Mouse (Mus musculus) lung, embryonic 14.5 days (tissue): ENCODE measurements at regions not wholly inside any gene's neighbourhood (a gene's known extent, or its start where the extent isn't known, plus 50 kb on each side); places are given as distances from the start of the nearest gene placed in this dataset.

Experiments
- ATAC-seq: fragments of 200-750 bp; cut with Nextera tagmentation; 2 replicates; pipeline ENCODE4 v1.8.0; 2017; ENCODE audit warnings: mild to moderate bottlenecking, moderate TSS enrichment, moderate library complexity; ENCODE audit not compliant: insufficient read depth
- DNase-seq: peaks from one replicate; pipeline ENCODE4 v3.0.0-alpha.2; 2015
- H3K27ac ChIP-seq: fragments of 300-500 bp; sonication (generic); 2 replicates; pipeline ENCODE4 v1.5.1; 2014; ENCODE audit warnings: low read depth, mild to moderate bottlenecking, moderate library complexity
- H3K27me3 ChIP-seq: fragments of 300-500 bp; sonication (generic); 2 replicates; pipeline ENCODE4 v1.6.1; 2014; ENCODE audit warnings: low read length, control low read depth; ENCODE audit not compliant: insufficient read depth
- H3K36me3 ChIP-seq: fragments of 300-500 bp; sonication (generic); 2 replicates; pipeline ENCODE4 v1.6.1; 2014; ENCODE audit warnings: control low read depth; ENCODE audit not compliant: insufficient read depth
- H3K4me1 ChIP-seq: fragments of 300-500 bp; sonication (generic); 2 replicates; pipeline ENCODE4 v1.6.1; 2014; ENCODE audit warnings: antibody characterized with exemption, control low read depth; ENCODE audit not compliant: insufficient read depth
- H3K4me2 ChIP-seq: fragments of 300-500 bp; sonication (generic); 2 replicates; pipeline ENCODE4 v1.6.1; 2014; ENCODE audit warnings: mild to moderate bottlenecking
- H3K4me3 ChIP-seq: fragments of 300-500 bp; sonication (generic); 2 replicates; pipeline ENCODE4 v1.5.1; 2014; ENCODE audit warnings: low read depth, low read length
- H3K9ac ChIP-seq: fragments of 300-500 bp; sonication (generic); 2 replicates; pipeline ENCODE4 v1.6.1; 2014
- H3K9me3 ChIP-seq: fragments of 300-500 bp; sonication (generic); 2 replicates; pipeline ENCODE4 v1.6.1; 2016; ENCODE audit warnings: low read depth, low read length, control low read depth
- CTCF ChIP-seq: IDR thresholded peaks from 2 replicates; pipeline ENCODE4 v1.5.1; 2016; ENCODE audit warnings: antibody characterized with exemption, low read depth
- WGBS: fragments of 180-500 bp; shearing (Covaris S2); extraction: QIAGEN DNeasy Blood & Tissue Kit; methylation state at CpG from one replicate; pipeline ENCODE4 v1.1.7; 2014; 5-methylcytosine and 5-hydroxymethylcytosine counted together

DNA sequence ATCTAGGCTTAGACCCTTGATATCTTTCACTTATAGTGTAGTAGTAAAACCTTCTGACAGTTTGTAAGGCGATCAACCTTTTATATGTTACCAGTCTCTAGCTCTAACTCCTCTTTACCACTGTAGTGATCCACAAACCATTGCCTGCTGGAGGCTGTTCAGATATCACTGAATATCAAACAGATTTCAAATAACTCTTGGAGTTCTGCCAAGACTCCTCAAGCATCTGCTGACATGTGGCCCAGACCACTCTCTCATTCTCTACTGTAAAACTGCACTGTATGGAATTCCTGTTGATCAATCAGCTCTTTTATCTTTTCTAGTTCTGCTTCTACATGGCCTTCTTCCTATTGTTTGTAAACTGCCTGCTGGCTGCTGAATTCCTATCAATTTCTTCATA lies 389.2 kb downstream of the Lrfn5 start:
- TF ChIP-seq CTCF, result no peak
- Histone ChIP-seq H3K4me3 (no peak overlapping the region), H3K27ac (no peak overlapping the region), H3K27me3 (no peaks in the 10 kb centered on the region), H3K9me3 (no peaks in the 10 kb centered on the region), H3K4me2 (no peak overlapping the region), H3K4me1 (no peaks in the 10 kb centered on the region), H3K36me3 (no peaks in the 10 kb centered on the region), H3K9ac (no peak overlapping the region)
- no peak for ATAC-seq
- WGBS, result 62% methylated on average over 1 of the region's 1 CpGs
- DNase-seq, result peak; percentile 36

DNA sequence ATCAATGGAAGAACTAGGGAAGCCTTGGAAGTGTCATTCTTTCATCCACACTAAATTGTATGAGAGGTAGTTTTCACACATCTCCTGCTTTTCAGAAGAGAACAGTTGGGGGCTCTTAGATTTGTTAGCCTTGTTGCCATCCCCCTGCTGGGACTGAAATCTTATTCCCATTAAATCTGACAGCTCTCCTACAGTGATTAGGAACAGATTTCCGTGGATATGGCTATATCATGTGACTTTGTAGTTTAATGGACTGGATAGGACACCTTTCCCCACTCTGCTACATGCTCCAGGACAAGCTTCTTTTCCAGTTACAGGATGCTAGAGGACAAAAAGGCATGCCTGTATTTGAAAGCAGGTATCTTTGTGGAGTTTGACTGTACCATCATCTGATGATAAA lies 400.4 kb downstream of the Lrfn5 start:
- H3K27ac ChIP-seq, result no peak overlapping the region
- H3K27me3 ChIP-seq, result no peaks in the 10 kb centered on the region
- ATAC-seq, result no peak
- TF ChIP-seq CTCF, result no peak
- H3K36me3 ChIP-seq, result no peaks in the 10 kb centered on the region
- H3K9ac ChIP-seq, result no peak overlapping the region
- H3K9me3 ChIP-seq, result no peaks in the 10 kb centered on the region
- 7% methylated on average over 1 of the region's 1 CpGs for WGBS
- no peak overlapping the region for H3K4me2 ChIP-seq
- no peak for DNase-seq
- H3K4me1 ChIP-seq, result no peaks in the 10 kb centered on the region
- H3K4me3 ChIP-seq, result no peak overlapping the region

DNA sequence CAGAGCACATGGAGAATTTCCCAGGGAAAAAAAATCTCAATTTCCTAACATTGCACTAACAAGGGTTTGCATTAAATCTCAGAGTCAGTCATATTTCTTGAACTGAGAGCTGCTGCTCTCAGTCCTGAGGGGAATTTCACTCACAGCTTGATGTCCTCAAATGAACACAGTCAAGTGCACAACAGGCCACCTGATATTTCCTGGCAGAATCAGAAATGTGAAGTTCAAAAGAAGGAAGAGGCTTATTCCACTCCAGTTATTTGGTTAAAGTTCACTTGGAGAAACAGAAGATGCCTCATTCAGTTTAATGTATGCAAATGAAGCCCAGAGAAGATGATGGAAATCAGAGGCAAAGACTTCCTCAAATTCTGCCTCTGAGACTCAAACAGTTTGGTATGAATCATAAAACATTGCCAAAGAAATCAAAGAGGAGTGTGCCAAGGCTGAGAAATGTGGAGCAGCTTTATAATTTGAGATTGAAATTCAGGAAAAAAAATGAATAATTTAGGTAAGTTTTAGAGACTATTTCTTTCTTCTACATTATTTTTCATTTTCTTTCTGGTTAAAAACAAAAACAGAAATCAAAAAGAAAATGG lies 402.4 kb downstream of the Lrfn5 start:
- no peak overlapping the region for H3K4me2 ChIP-seq
- no peak overlapping the region for H3K9ac ChIP-seq
- H3K4me1 ChIP-seq, result no peaks in the 10 kb centered on the region
- no peak overlapping the region for H3K27ac ChIP-seq
- no peak for TF ChIP-seq CTCF
- H3K36me3 ChIP-seq, result no peaks in the 10 kb centered on the region
- no peak overlapping the region for H3K4me3 ChIP-seq
- no peaks in the 10 kb centered on the region for H3K9me3 ChIP-seq
- no peak for ATAC-seq
- DNase-seq, result no peak
- H3K27me3 ChIP-seq, result no peaks in the 10 kb centered on the region
